In genomic region chr2:165486881-165487535, GRCm38 (mm10) we compare ENCODE assay signal across 9 mouse cellular contexts. TPM values are rescaled to one million over a fixed set of nuclear protein-coding genes. Genes with fewer than 3 reads are reported as not detected.
A peak's percentile ranks its signal among the peaks of the same experiment; 100 is the strongest.
DNase-seq lines count a peak whose midpoint lies in the region; ATAC-seq lines count a peak whose summit lies in the region.
"Had no signal": no experiment of that assay in that cellular context is flagged by ENCODE, and none has a peak within 500 bp of the region (broad histone marks: within the 10 kb centered on the region; RNA-seq: fewer than 3 reads in every experiment).

No protein-coding gene starts in this region.

- H3K27me3 ChIP-seq in forebrain, embryonic 10.5 days (ENCODE audit: poor library complexity, severe bottlenecking), result no peaks in the 10 kb centered on the region
- no peaks in the 10 kb centered on the region for H3K27me3 ChIP-seq in hindbrain, embryonic 13.5 days
- peaks cover 31% of the 10 kb centered on the region for H3K27me3 ChIP-seq in megakaryocyte, embryonic 14.5 days (replicated peaks)
- H3K27me3 ChIP-seq: limb, embryonic 15.5 days had no signal

- no peak overlapping the region for H3K4me3 ChIP-seq in forebrain, embryonic 10.5 days
- no peak overlapping the region for H3K4me3 ChIP-seq in hindbrain, embryonic 13.5 days
- H3K4me3 ChIP-seq in megakaryocyte, embryonic 14.5 days (replicated peaks), result peak overlapping the region; percentile 40
- H3K4me3 ChIP-seq: limb, embryonic 15.5 days had no signal

- peak; percentile 25 to 73 for DNase-seq in adrenal gland, adult (ENCODE audit: inconsistent age in 2 of 2, low spot score in 1 of 2)
- no peak for DNase-seq in adrenal gland, adult 8-10 months
- DNase-seq in adrenal gland, postnatal 36 days, result peak; percentile 58 to 66
- peak; percentile 62 for DNase-seq in forebrain, embryonic 10.5 days (ENCODE audit: extremely low spot score, low spot score)
- peak; percentile 50 to 62 for DNase-seq in layer of hippocampus, postnatal 14 days (ENCODE audit: low spot score in 2 of 2)
- DNase-seq in right cerebral cortex, postnatal 14 days, result peak; percentile 69

- peak; percentile 60 for ATAC-seq in hindbrain, embryonic 13.5 days (ENCODE audit: low FRiP score)

- peaks cover 41% of the 10 kb centered on the region for H3K4me1 ChIP-seq in forebrain, embryonic 10.5 days
- peaks cover 22% of the 10 kb centered on the region for H3K4me1 ChIP-seq in hindbrain, embryonic 13.5 days (replicated peaks)
- peaks cover 42% of the 10 kb centered on the region for H3K4me1 ChIP-seq in megakaryocyte, embryonic 14.5 days

- H3K9me3 ChIP-seq in forebrain, embryonic 10.5 days, result no peaks in the 10 kb centered on the region
- H3K9me3 ChIP-seq in hindbrain, embryonic 13.5 days, result no peaks in the 10 kb centered on the region
- no peaks in the 10 kb centered on the region for H3K9me3 ChIP-seq in megakaryocyte, embryonic 14.5 days
- H3K9me3 ChIP-seq: limb, embryonic 15.5 days had no signal

- peak overlapping the region; percentile 2; the same call in 1 of the 2 replicates for H3K27ac ChIP-seq in forebrain, embryonic 10.5 days
- no peak overlapping the region for H3K27ac ChIP-seq in hindbrain, embryonic 13.5 days
- H3K27ac ChIP-seq: limb, embryonic 15.5 days had no signal

- no peak overlapping the region for H3K4me2 ChIP-seq in hindbrain, embryonic 13.5 days
- H3K4me2 ChIP-seq: limb, embryonic 15.5 days had no signal

- H3K9ac ChIP-seq in hindbrain, embryonic 13.5 days, result no peak overlapping the region
- H3K9ac ChIP-seq: limb, embryonic 15.5 days had no signal

- WGBS in forebrain, embryonic 10.5 days, result 26% methylated on average over 8 of the region's 8 CpGs
- 31% methylated on average over 8 of the region's 8 CpGs for WGBS in hindbrain, embryonic 13.5 days

- H3K36me3 ChIP-seq in forebrain, embryonic 10.5 days (replicated peaks), result peaks cover 34% of the 10 kb centered on the region
- peaks cover 30% of the 10 kb centered on the region for H3K36me3 ChIP-seq in hindbrain, embryonic 13.5 days
- H3K36me3 ChIP-seq in megakaryocyte, embryonic 14.5 days (replicated peaks; ENCODE audit: low read length), result peaks cover 30% of the 10 kb centered on the region

RNA-seq across cellular contexts. Expression of gene Trp53rka, which starts 6.1 kb away (rescaled TPM):
- 10 to 100 TPM; 12.5 to 17.3 (median 14.7) TPM for total RNA-seq in adrenal gland, adult 8-10 months (2022)
- total RNA-seq in adrenal gland, postnatal 36 days (2021), result 10 to 100 TPM; 13.1 to 15.8 TPM
- polyA plus RNA-seq in forebrain, embryonic 10.5 days (2016; fragmentation: Nextera tagmentation; extraction: Ambion mirVana), result 55.3 and 59.3 TPM in 2 replicates
- polyA plus RNA-seq in hindbrain, embryonic 13.5 days (2015; fragmentation: Nextera tagmentation; extraction: Ambion mirVana), result 43.0 and 45.4 TPM in 2 replicates
- 10 to 100 TPM; 16.8 to 19.9 TPM for total RNA-seq in layer of hippocampus, postnatal 14 days (2021)
- polyA plus RNA-seq in megakaryocyte, embryonic 14.5 days (2012; ENCODE audit: insufficient read depth, low replicate concordance), result 17.6 and 36.2 TPM in 2 replicates

RNA-seq across cellular contexts. Expression of gene Slc13a3, which starts 14.0 kb away (rescaled TPM):
- 1 to 10 TPM; 1.1 to 1.5 (median 1.4) TPM for total RNA-seq in adrenal gland, adult 8-10 months (2022)
- total RNA-seq in adrenal gland, postnatal 36 days (2021), result 1 to 10 TPM in 1 of 2 experiments, under 1 TPM in 1; 0.72 to 1.3 TPM
- polyA plus RNA-seq in forebrain, embryonic 10.5 days (2016; fragmentation: Nextera tagmentation; extraction: Ambion mirVana), result 0.69 and 0.77 TPM in 2 replicates
- 2.2 and 2.6 TPM in 2 replicates for polyA plus RNA-seq in hindbrain, embryonic 13.5 days (2015; fragmentation: Nextera tagmentation; extraction: Ambion mirVana)
- 10 to 100 TPM; 13.0 to 19.6 TPM for total RNA-seq in layer of hippocampus, postnatal 14 days (2021)
- polyA plus RNA-seq in megakaryocyte, embryonic 14.5 days (2012; ENCODE audit: insufficient read depth, low replicate concordance), result not detected in 2 replicates

RNA-seq across cellular contexts. Expression of gene Slc2a10, which starts 16.6 kb away (rescaled TPM):
- total RNA-seq in adrenal gland, adult 8-10 months (2022), result 1 to 10 TPM in 1 of 4 experiments, under 1 TPM in 3; 0.58 to 2.1 (median 0.74) TPM
- total RNA-seq in adrenal gland, postnatal 36 days (2021), result 1 to 10 TPM; 1.1 to 1.4 TPM
- 4.6 and 5.9 TPM in 2 replicates for polyA plus RNA-seq in forebrain, embryonic 10.5 days (2016; fragmentation: Nextera tagmentation; extraction: Ambion mirVana)
- polyA plus RNA-seq in hindbrain, embryonic 13.5 days (2015; fragmentation: Nextera tagmentation; extraction: Ambion mirVana), result 2.8 and 3.1 TPM in 2 replicates
- 1 to 10 TPM; 1.0 to 1.1 TPM for total RNA-seq in layer of hippocampus, postnatal 14 days (2021)
- polyA plus RNA-seq in megakaryocyte, embryonic 14.5 days (2012; ENCODE audit: insufficient read depth, low replicate concordance), result not detected in 2 replicates

Comparison
In these comparisons a context has a peak if more than half of its experiments do, and no peak if none do; other contexts are left out.
1. RNA of gene Slc13a3, which starts 14.0 kb away (total RNA-seq): 13.0 to 19.6 TPM in layer of hippocampus, postnatal 14 days; 1.1 to 1.5 TPM in adrenal gland, adult 8-10 months and 0.72 to 1.3 TPM in adrenal gland, postnatal 36 days; every median in the first group is over 4 times any median in the second.